Mouse (Mus musculus) liver, adult 2 months (tissue): ENCODE measurements around the gene Tmem179.

Source experiments
- CTCF ChIP-seq: fragments of 200-500 bp; IDR thresholded peaks from 2 replicates; pipeline ENCODE4 v1.5.1; 2011; ENCODE audit warnings: low read depth, low read length, control low read depth
- POLR2A ChIP-seq: fragments of 200-500 bp; IDR thresholded peaks from 2 replicates; pipeline ENCODE4 v1.6.1; 2011; ENCODE audit warnings: low read length, control low read depth; ENCODE audit not compliant: insufficient read depth; ENCODE audit errors: extremely low read depth

- TF ChIP-seq CTCF (no peak), POLR2A (no peak)
Observed at GRCm38 (mm10) chr12:112559231-112559630, 42.7 kb upstream of the Tmem179 start.
